Mouse (Mus musculus) neural tube, embryonic 13.5 days (tissue): ENCODE measurements around the gene Cpeb1. TPM values are rescaled to one million over a fixed set of nuclear protein-coding genes. Genes with fewer than 3 reads are reported as not detected.
A peak's percentile ranks its signal among the peaks of the same experiment; 100 is the strongest.

Experiments
- ATAC-seq: fragments of 200-750 bp; cut with Nextera tagmentation; 2 replicates; pipeline ENCODE4 v1.8.0; 2017; ENCODE audit warnings: low read depth, mild to moderate bottlenecking, moderate TSS enrichment, moderate library complexity
- H3K27ac ChIP-seq: fragments of 300-500 bp; sonication (generic); replicated peaks from 2 replicates; pipeline ENCODE4 v1.5.1; 2015; ENCODE audit warnings: moderate library complexity, mild to moderate bottlenecking, inconsistent platforms
- H3K27me3 ChIP-seq: fragments of 300-500 bp; sonication (generic); 2 replicates; pipeline ENCODE4 v1.6.1; 2015; ENCODE audit warnings: mild to moderate bottlenecking, inconsistent platforms
- H3K36me3 ChIP-seq: fragments of 300-500 bp; sonication (generic); 2 replicates; pipeline ENCODE4 v1.6.1; 2015; ENCODE audit warnings: mild to moderate bottlenecking, inconsistent platforms
- H3K4me1 ChIP-seq: fragments of 300-500 bp; sonication (generic); replicated peaks from 2 replicates; pipeline ENCODE4 v1.6.1; 2015; ENCODE audit warnings: inconsistent platforms
- H3K4me2 ChIP-seq: fragments of 300-500 bp; sonication (generic); 2 replicates; pipeline ENCODE4 v1.6.1; 2015; ENCODE audit warnings: inconsistent platforms, mild to moderate bottlenecking, moderate library complexity
- H3K4me3 ChIP-seq: fragments of 300-500 bp; sonication (generic); 2 replicates; pipeline ENCODE4 v1.5.1; 2015; ENCODE audit warnings: mild to moderate bottlenecking, inconsistent platforms
- H3K9ac ChIP-seq: fragments of 300-500 bp; sonication (generic); 2 replicates; pipeline ENCODE4 v1.6.1; 2015; ENCODE audit warnings: moderate library complexity, mild to moderate bottlenecking, inconsistent platforms
- H3K9me3 ChIP-seq: fragments of 300-500 bp; sonication (generic); 2 replicates; pipeline ENCODE4 v1.6.1; 2016; ENCODE audit warnings: inconsistent platforms
- WGBS: fragments of 180-500 bp; shearing (Covaris S2); methylation state at CpG from one replicate; pipeline ENCODE4 v1.1.7; 2015; 5-methylcytosine and 5-hydroxymethylcytosine counted together
- polyA plus RNA-seq: library from polyadenylated mRNA; unstranded; fragments of >200 nt; fragmentation: Nextera tagmentation; extraction: Ambion mirVana; gene quantifications from 2 replicates; pipeline ENCODE4 v1.2.1, GENCODE M21; 2015

Cpeb1 gene
- polyA plus RNA-seq, 1 experiment from 2014 or later = 7.3 TPM

GRCm38 (mm10) chr7:81356975-81357374 lies 98.3 kb downstream of the Cpeb1 start:
- no peak overlapping the region for H3K27ac ChIP-seq
- no peak for ATAC-seq
- H3K9me3 ChIP-seq = no peaks in the 10 kb centered on the region
- H3K36me3 ChIP-seq = no peaks in the 10 kb centered on the region
- WGBS = 87% methylated on average over 7 of the region's 7 CpGs
- H3K4me1 ChIP-seq = no peaks in the 10 kb centered on the region
- H3K9ac ChIP-seq = no peak overlapping the region
- H3K4me3 ChIP-seq = no peak overlapping the region
- no peaks in the 10 kb centered on the region for H3K27me3 ChIP-seq
- no peak overlapping the region for H3K4me2 ChIP-seq

DNA sequence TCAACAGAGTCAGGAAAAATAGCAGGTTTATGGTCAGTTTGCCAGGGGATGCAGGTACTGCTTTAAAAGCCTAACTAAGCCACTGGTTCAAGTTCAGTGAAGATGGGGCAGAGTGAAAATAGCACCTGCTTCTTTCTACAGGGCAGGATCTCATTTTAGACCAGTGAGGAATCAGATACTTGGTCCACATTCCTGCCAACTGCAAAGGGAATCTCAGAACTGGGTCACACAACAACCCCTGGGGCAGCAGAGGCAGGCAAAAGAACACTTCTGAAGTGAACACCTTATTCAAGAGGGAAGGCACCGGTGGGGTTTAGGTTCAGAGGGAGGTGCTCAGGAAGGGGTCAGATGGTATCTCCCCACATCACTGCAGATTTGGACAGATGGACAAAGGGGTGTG lies 98.9 kb downstream of the Cpeb1 start:
- Histone ChIP-seq H3K27ac (no peak overlapping the region), H3K9ac (no peak overlapping the region), H3K27me3 (no peaks in the 10 kb centered on the region), H3K4me2 (no peak overlapping the region), H3K9me3 (no peaks in the 10 kb centered on the region), H3K36me3 (no peaks in the 10 kb centered on the region), H3K4me3 (no peak overlapping the region), H3K4me1 (no peaks in the 10 kb centered on the region)
- ATAC-seq = no peak
- WGBS = 90% methylated on average over 1 of the region's 1 CpGs

DNA sequence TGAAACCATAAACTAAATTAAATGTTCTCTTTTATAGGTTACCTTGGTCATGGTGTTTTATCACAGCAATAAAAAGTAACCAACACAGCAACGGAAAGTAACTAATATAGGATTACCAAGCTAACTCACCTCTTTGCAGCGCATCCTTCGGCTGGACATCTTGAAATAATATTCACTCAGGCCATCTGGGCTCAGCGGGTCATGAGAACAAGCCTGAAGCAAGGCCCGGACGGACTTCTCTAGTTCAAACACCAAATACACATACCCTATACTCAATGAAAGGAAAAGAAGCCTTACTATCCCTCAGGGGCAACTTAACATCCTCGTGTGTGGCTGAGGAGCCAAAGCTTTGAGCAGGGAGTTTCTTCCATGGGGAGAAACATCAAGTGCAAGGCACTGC lies 99.5 kb downstream of the Cpeb1 start:
- no peak for ATAC-seq
- H3K4me3 ChIP-seq = no peak overlapping the region
- WGBS = 83% methylated on average over 7 of the region's 7 CpGs

DNA sequence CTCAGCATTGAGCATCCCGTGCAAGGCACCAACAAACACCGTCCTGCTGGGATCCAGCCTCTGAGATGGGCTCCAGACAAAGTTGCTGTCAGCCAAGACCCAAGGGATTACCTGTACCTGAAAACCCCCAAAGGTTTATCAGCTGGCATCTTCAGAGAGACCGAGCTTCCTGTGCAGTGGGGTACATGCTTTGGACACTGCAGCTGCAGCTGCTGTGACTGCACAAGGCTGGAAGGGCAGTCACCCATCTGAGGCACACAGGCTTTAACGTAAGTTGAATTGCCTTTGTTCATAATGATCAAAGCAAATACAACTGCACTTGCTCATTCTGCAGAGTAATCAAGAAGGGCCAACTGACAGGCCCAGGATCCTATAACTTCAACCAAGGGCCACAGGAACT lies 103.4 kb downstream of the Cpeb1 start:
- no peak overlapping the region for H3K4me2 ChIP-seq
- H3K9ac ChIP-seq = no peak overlapping the region
- H3K9me3 ChIP-seq = no peaks in the 10 kb centered on the region
- no peak overlapping the region for H3K27ac ChIP-seq
- H3K27me3 ChIP-seq = no peaks in the 10 kb centered on the region
- WGBS = 79% methylated on average over 4 of the region's 4 CpGs
- H3K36me3 ChIP-seq = no peaks in the 10 kb centered on the region
- no peak overlapping the region for H3K4me3 ChIP-seq
- ATAC-seq = no peak
- H3K4me1 ChIP-seq = no peaks in the 10 kb centered on the region

More for the DNA sequence above, 99.5 kb downstream of the Cpeb1 start:
- Histone ChIP-seq H3K36me3 (no peaks in the 10 kb centered on the region), H3K9me3 (no peaks in the 10 kb centered on the region), H3K27ac (no peak overlapping the region), H3K9ac (no peak overlapping the region), H3K4me1 (no peaks in the 10 kb centered on the region), H3K27me3 (no peaks in the 10 kb centered on the region), H3K4me2 (no peak overlapping the region)

DNA sequence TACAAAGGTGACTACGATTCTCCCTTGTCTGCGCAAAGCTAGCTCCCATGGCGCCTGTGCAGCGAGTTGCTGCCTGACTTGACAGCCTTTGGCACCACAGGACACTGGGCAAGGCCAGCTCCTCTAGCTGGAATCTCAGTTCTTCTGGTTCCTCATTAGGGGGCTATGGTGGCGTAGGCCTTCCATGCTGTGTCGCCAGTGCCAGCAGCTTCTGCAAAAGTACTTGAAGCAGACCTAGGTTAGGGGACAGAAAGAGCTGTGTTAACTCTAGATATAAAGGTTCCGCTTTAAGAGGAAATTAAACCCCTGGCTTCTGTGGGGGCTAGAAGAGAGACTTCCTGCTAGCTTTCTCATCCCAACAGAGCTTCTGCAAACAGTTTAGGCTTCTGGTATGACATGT lies 107.1 kb downstream of the Cpeb1 start:
- 70% methylated on average over 7 of the region's 7 CpGs for WGBS
- H3K9ac ChIP-seq = no peak overlapping the region
- H3K4me2 ChIP-seq = no peak overlapping the region
- H3K9me3 ChIP-seq = no peaks in the 10 kb centered on the region
- H3K4me1 ChIP-seq = peaks cover 10% of the 10 kb centered on the region
- H3K27ac ChIP-seq = no peak overlapping the region
- no peak overlapping the region for H3K4me3 ChIP-seq
- no peaks in the 10 kb centered on the region for H3K27me3 ChIP-seq
- no peak for ATAC-seq
- H3K36me3 ChIP-seq = peaks cover 6% of the 10 kb centered on the region

DNA sequence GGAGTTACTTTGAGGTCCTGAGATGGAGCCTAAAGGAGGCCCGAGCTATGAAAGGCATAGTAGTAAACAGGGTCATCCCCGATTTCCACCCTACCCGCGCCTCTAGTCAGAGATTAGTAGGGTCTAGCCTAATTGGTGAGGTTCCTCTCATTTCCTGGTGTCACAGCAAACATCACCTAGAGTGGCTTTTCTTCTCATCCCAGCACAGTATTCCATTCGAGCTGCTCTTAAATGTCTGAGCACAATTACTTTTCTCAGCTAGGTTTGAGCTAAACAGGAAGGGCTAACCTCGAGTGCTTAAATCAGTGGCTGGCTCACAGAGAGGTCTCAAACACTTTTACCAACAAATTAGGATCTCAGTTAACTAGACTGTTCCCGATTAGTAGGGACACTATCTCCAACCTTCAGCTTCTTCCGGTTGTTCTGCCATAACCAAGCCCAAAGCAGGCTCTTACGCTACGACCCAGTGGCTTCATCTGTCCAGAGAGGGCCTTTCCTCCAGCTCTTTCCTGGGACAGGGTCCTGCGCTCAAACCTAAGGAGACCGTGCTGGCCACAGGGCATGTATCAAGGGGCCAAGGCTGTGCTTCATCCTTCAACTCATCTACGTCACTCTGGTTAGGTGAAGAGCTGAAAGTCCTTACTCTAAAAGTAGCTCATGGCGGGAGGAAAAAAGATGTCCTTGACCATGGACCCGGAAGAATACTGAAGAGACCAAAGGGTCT lies 109.7 kb downstream of the Cpeb1 start:
- peak overlapping the region; percentile 95 for H3K4me3 ChIP-seq
- no peak; the same call in 1 of the 2 replicates for ATAC-seq
- peaks cover 32% of the 10 kb centered on the region for H3K36me3 ChIP-seq
- H3K4me2 ChIP-seq = peak overlapping the region; percentile 54
- no peaks in the 10 kb centered on the region for H3K27me3 ChIP-seq
- 63% methylated on average over 15 of the region's 15 CpGs for WGBS
- H3K4me1 ChIP-seq = peaks cover 31% of the 10 kb centered on the region
- peak overlapping the region; percentile 57; the same call in 1 of the 2 replicates for H3K27ac ChIP-seq
- no peaks in the 10 kb centered on the region for H3K9me3 ChIP-seq
- H3K9ac ChIP-seq = peak overlapping the region; percentile 73

GRCm38 (mm10) chr7:81344544-81345446 lies 110.5 kb downstream of the Cpeb1 start, which contains the start of gene Rps17:
Rps17 (minus strand) TSS chr7:81345254.
- Histone ChIP-seq H3K27me3 (no peaks in the 10 kb centered on the region), H3K36me3 (peaks cover 40% of the 10 kb centered on the region), H3K4me3 (peak within 1 kb of the TSS; percentile 95), H3K4me1 (peaks cover 31% of the 10 kb centered on the region), H3K4me2 (peak within 1 kb of the TSS; percentile 82), H3K27ac (peak within 1 kb of the TSS; percentile 93), H3K9me3 (no peaks in the 10 kb centered on the region), H3K9ac (peak within 1 kb of the TSS; percentile 99)
- WGBS = under 1% methylated on average over 85 of the region's 85 CpGs
- ATAC-seq = peak; percentile 93

- Histone ChIP-seq H3K9me3 (no peaks in the 10 kb centered on the region), H3K9ac (peak overlapping the region; percentile 99), H3K27me3 (no peaks in the 10 kb centered on the region), H3K4me2 (peak overlapping the region; percentile 82), H3K27ac (no peak overlapping the region), H3K36me3 (peaks cover 49% of the 10 kb centered on the region), H3K4me1 (peaks cover 31% of the 10 kb centered on the region), H3K4me3 (peak overlapping the region; percentile 95)
- ATAC-seq = no peak
- 19% methylated on average over 10 of the region's 10 CpGs for WGBS
Measured at GRCm38 (mm10) chr7:81343831-81344230, 111.4 kb downstream of the Cpeb1 start.

DNA sequence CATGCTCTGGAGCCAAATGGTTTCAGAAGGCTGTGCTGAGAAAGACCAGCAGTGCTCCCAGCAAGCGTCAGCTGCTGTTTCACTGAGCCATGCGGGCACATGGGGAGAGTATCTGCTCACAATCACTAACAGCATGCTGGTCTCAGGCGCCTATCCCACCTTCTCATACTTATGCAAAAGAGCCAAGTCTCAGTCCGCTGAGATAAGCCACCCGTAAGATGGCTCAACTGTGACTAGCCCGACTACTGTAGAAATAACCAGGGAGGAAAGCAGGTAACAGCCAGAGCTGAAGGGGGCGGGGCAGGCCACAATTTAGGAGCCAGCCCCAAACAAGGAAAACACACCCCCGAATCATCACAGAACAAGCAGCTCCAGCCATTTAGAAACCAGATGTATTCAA lies 111.9 kb downstream of the Cpeb1 start:
- Histone ChIP-seq H3K4me1 (peaks cover 31% of the 10 kb centered on the region), H3K4me3 (peak overlapping the region; percentile 95), H3K9me3 (no peaks in the 10 kb centered on the region), H3K36me3 (peaks cover 54% of the 10 kb centered on the region), H3K4me2 (peak overlapping the region; percentile 82), H3K27ac (0 out of 2 replicates have a peak overlapping the region, but pooled peaks have one; percentile 23), H3K9ac (peak overlapping the region; percentile 99), H3K27me3 (no peaks in the 10 kb centered on the region)
- WGBS = 47% methylated on average over 8 of the region's 8 CpGs
- ATAC-seq = no peak

DNA sequence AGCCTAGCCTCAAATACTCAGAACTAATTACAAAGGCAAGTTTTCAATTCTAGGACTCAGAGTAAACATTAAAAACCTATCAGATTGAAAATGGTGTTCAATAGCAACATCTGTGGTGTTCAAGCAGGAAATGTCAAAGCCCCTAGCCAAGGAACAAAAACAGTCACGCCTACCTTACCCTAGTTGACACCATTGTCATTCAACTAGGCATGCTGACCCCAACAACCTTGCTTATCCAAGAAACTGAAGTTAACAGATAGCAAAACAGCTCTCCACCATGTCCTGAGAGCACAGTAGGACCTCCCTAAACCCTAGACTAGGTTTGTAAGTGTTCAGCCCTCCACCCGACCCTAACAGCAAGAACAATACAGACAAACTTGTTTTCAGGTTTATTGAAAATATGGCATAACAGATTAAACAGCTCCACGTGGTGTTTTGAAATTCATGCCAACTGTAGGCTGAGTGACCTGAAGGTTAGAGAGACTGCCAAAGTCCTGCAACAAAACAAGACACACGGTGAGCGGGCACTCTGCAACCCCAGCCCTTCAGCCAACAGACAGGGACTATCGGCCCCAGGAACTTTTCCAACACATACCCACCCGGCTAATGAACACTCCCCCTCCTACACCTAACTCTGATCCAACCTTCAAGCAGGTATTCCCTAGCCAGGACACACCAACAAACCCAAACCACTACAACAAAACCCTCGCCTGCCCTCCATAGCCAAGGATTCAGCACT lies 112.7 kb downstream of the Cpeb1 start:
- WGBS = 76% methylated on average over 8 of the region's 8 CpGs
- Histone ChIP-seq H3K36me3 (peaks cover 61% of the 10 kb centered on the region), H3K9me3 (no peaks in the 10 kb centered on the region), H3K9ac (peak overlapping the region; percentile 99), H3K27ac (no peak overlapping the region), H3K27me3 (no peaks in the 10 kb centered on the region), H3K4me1 (peaks cover 31% of the 10 kb centered on the region), H3K4me2 (peak overlapping the region; percentile 82), H3K4me3 (peak overlapping the region; percentile 95)
- ATAC-seq = no peak

DNA sequence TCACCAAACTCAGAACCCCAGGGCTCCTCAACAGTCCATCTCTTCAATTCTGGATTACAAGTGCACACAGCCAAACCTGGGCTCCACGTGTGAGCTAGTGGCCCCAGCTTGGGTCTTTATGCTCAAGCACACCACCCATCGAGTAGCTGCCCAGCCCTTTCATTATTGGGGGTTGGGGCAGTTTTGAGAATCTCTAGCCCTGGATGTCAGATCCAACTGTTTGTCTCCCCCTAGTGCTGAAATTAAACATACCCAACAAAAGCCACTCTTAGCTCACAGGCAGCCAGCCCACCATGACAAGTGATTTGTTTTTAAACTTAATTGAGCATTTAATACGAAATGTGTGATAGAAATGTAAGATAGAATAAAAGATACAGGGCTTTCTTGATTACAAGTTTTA lies 113.7 kb downstream of the Cpeb1 start:
- WGBS = 54% methylated on average over 3 of the region's 3 CpGs
- no peak for ATAC-seq

DNA sequence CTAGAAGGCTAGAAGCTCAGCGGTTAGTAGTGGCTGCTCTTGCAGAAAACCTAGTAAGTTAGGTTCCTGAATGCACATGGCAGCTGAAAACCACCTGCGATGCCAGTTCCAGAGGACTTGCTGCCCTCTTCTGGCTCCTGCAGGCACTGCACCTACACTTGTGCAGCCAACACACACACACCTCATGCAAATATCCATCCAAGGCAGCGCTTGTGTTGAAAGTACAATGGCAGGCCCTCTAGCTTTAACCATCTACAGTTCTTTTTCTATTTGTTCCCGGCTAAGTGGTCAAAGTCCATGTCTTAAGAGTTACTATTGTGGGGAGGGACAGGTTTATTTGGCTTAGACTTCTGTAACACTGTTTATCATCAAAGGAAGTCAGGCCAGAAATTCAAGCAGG lies 115.5 kb downstream of the Cpeb1 start:
- peaks cover 70% of the 10 kb centered on the region for H3K36me3 ChIP-seq
- H3K4me2 ChIP-seq = no peak overlapping the region
- no peaks in the 10 kb centered on the region for H3K27me3 ChIP-seq
- WGBS = 92% methylated on average over 4 of the region's 4 CpGs
- H3K9ac ChIP-seq = no peak overlapping the region
- no peak for ATAC-seq
- peaks cover 38% of the 10 kb centered on the region for H3K4me1 ChIP-seq
- H3K4me3 ChIP-seq = no peak overlapping the region
- no peak overlapping the region for H3K27ac ChIP-seq
- H3K9me3 ChIP-seq = no peaks in the 10 kb centered on the region

More for the DNA sequence above, 113.7 kb downstream of the Cpeb1 start:
- Histone ChIP-seq H3K4me2 (no peak overlapping the region), H3K36me3 (peaks cover 65% of the 10 kb centered on the region), H3K9ac (no peak overlapping the region), H3K4me3 (no peak overlapping the region), H3K9me3 (no peaks in the 10 kb centered on the region), H3K4me1 (peaks cover 31% of the 10 kb centered on the region), H3K27ac (no peak overlapping the region), H3K27me3 (no peaks in the 10 kb centered on the region)
